ENCODE assay signal across 8 mouse cellular contexts in the genomic region with DNA sequence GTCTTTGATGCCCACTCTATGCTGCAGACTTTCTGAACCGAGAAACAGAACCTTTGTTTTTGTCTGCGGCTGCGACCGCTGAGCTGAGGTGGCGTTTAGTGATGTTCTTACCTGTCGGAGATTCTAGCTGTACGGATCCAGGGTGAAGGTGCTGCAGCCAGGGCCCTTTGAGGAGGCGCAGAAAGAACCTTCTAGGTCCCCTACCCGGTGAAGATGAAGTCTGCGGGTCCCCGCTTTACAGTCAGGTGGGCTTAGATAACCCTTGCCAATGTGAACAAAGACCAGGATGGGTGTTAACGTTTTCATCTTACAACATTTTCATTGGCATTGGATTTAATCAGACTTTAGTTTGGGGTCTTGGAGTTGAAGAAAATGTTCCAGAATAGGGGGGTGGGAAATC. TPM values are rescaled to one million over a fixed set of nuclear protein-coding genes. Genes with fewer than 3 reads are reported as not detected.
DNase-seq lines count a peak whose midpoint lies in the region; ATAC-seq and TF ChIP-seq lines count a peak whose summit lies in the region.

No protein-coding gene starts in this region.

- peak overlapping the region; percentile 40 for H3K4me2 ChIP-seq in lung, postnatal 0 days (replicated peaks; ENCODE audit: low read depth, low read length)
- H3K4me2 ChIP-seq in liver, embryonic 12.5 days = peak overlapping the region; percentile 81

- 0 out of 2 replicates have a peak, but pooled peaks cover 3% of the 10 kb centered on the region for H3K27me3 ChIP-seq in lung, postnatal 0 days (replicated peaks; ENCODE audit: insufficient read depth, low read length)
- peaks cover 33% of the 10 kb centered on the region for H3K27me3 ChIP-seq in liver, embryonic 12.5 days (replicated peaks)
- H3K27me3 ChIP-seq in thymus, adult 2 months (ENCODE audit: control insufficient read depth, insufficient read depth, low read length) = peaks cover 7% of the 10 kb centered on the region; the same call in 1 of the 2 replicates

- H3K36me3 ChIP-seq in lung, postnatal 0 days (ENCODE audit: insufficient read depth, low read length) = no peaks in the 10 kb centered on the region
- no peaks in the 10 kb centered on the region for H3K36me3 ChIP-seq in liver, embryonic 12.5 days
- no peaks in the 10 kb centered on the region for H3K36me3 ChIP-seq in thymus, adult 2 months (ENCODE audit: control insufficient read depth, insufficient read depth, low read length)

- TF ChIP-seq EP300 in lung, postnatal 0 days (IDR thresholded peaks at IDR 0.05) = no peak

- no peaks in the 10 kb centered on the region for H3K9me3 ChIP-seq in lung, postnatal 0 days (ENCODE audit: low read length)
- H3K9me3 ChIP-seq in liver, embryonic 12.5 days (replicated peaks) = no peaks in the 10 kb centered on the region

- peak overlapping the region; percentile 10; the same call in 1 of the 2 replicates for H3K4me3 ChIP-seq in lung, postnatal 0 days (ENCODE audit: low read depth, low read length)
- peak overlapping the region; percentile 63 for H3K4me3 ChIP-seq in liver, embryonic 12.5 days
- no peak overlapping the region for H3K4me3 ChIP-seq in thymus, adult 2 months (ENCODE audit: control insufficient read depth, insufficient read depth, low read length)

- no peak for TF ChIP-seq POLR2A in thymus, adult 2 months (IDR thresholded peaks at IDR 0.05; ENCODE audit: control insufficient read depth, extremely low read depth, insufficient read depth, low read length, poor library complexity)

- H3K4me1 ChIP-seq in lung, postnatal 0 days (ENCODE audit: insufficient read depth, low read depth, low read length) = no peaks in the 10 kb centered on the region
- peaks cover 19% of the 10 kb centered on the region for H3K4me1 ChIP-seq in liver, embryonic 12.5 days
- H3K4me1 ChIP-seq in thymus, adult 2 months (replicated peaks; ENCODE audit: control insufficient read depth, insufficient read depth, low read length) = no peaks in the 10 kb centered on the region

- no peak overlapping the region for H3K27ac ChIP-seq in lung, postnatal 0 days (ENCODE audit: low read length)
- no peak overlapping the region for H3K27ac ChIP-seq in liver, embryonic 12.5 days
- H3K27ac ChIP-seq in thymus, adult 2 months (ENCODE audit: control insufficient read depth, insufficient read depth, low read length) = no peak overlapping the region

- DNase-seq in cerebellum, adult 18-20 months = peak; percentile 11 to 35
- no peak for DNase-seq in cerebellum, adult 8-10 months
- DNase-seq in lung, postnatal 0 days (ENCODE audit: low spot score) = no peak
- DNase-seq in lung, postnatal 36 days = no peak
- DNase-seq in thymus, adult 2 months = no peak
- DNase-seq in adipocyte (ENCODE audit: low spot score) = no peak

- 3% methylated on average over 12 of the region's 12 CpGs for WGBS in lung, postnatal 0 days
- 1% methylated on average over 12 of the region's 12 CpGs for WGBS in liver, embryonic 12.5 days (ENCODE audit: insufficient replicate concordance)
- WGBS in thymus, adult 2 months = 21% methylated on average over 12 of the region's 12 CpGs

- no peak overlapping the region for H3K9ac ChIP-seq in lung, postnatal 0 days (replicated peaks; ENCODE audit: low read depth)
- peak overlapping the region; percentile 57 for H3K9ac ChIP-seq in liver, embryonic 12.5 days

- no peak for TF ChIP-seq CTCF in lung, postnatal 0 days (IDR thresholded peaks at IDR 0.05)
- TF ChIP-seq CTCF in thymus, adult 2 months (IDR thresholded peaks at IDR 0.05; ENCODE audit: borderline replicate concordance, control insufficient read depth, extremely low read depth, insufficient read depth, low read length, poor library complexity) = no peak

- ATAC-seq in lung, postnatal 0 days = no peak
- peak; percentile 35; the same call in 1 of the 2 replicates for ATAC-seq in liver, embryonic 12.5 days
- ATAC-seq in megakaryocyte progenitor cell, adult 5-6 weeks (replicated peaks; ENCODE audit: poor library complexity) = no peak

RNA-seq across cellular contexts. Expression of a gene that starts 39.0 kb away (rescaled TPM):
- polyA plus RNA-seq in lung, postnatal 0 days (2015; fragmentation: Nextera tagmentation; extraction: Ambion mirVana) = not detected in 2 replicates
- polyA plus RNA-seq in liver, embryonic 12.5 days (2016; fragmentation: Nextera tagmentation; extraction: Ambion mirVana) = not detected in 2 replicates
- polyA plus RNA-seq in thymus, adult 2 months (2012; rRNA removed) = not detected in 2 replicates
- total RNA-seq in megakaryocyte progenitor cell, adult 5-6 weeks (2015) = not detected in 2 replicates
- not detected in 2 replicates for total RNA-seq in megakaryocyte progenitor cell, adult 5-6 weeks (2017)

RNA-seq across cellular contexts. Expression of a gene that starts 58.4 kb away (rescaled TPM):
- polyA plus RNA-seq in lung, postnatal 0 days (2015; fragmentation: Nextera tagmentation; extraction: Ambion mirVana) = 0.21 and 0.27 TPM in 2 replicates
- not detected in 2 replicates for polyA plus RNA-seq in liver, embryonic 12.5 days (2016; fragmentation: Nextera tagmentation; extraction: Ambion mirVana)
- 0.36 and 0.38 TPM in 2 replicates for polyA plus RNA-seq in thymus, adult 2 months (2012; rRNA removed)
- not detected in 2 replicates for total RNA-seq in megakaryocyte progenitor cell, adult 5-6 weeks (2015)
- total RNA-seq in megakaryocyte progenitor cell, adult 5-6 weeks (2017) = not detected in 2 replicates

Comparison
In these comparisons a context has a peak if more than half of its experiments do, and no peak if none do; other contexts are left out.
1. DNase-seq: peak in cerebellum, adult 18-20 months (2 of 2); none in cerebellum, adult 8-10 months (single experiment), lung, postnatal 0 days (single experiment), lung, postnatal 36 days (single experiment), thymus, adult 2 months (single experiment) and adipocyte (single experiment).